Mouse (Mus musculus): ENCODE results near the gene Clpsl2. TPM values are rescaled to one million over a fixed set of nuclear protein-coding genes. Genes with fewer than 3 reads are reported as not detected.

Clpsl2 gene
- not detected in 2 replicates for polyA plus RNA-seq (2012; rRNA removed)

GRCm38 (mm10) chr17:28549111-28549510 lies at the start of gene Clpsl2:
Gene Clpsl2 (plus strand): TSS chr17:28549411.

GRCm38 (mm10) chr17:28517441-28517955 lies 31.7 kb upstream of the Clpsl2 start, which contains the start of gene Fkbp5:
Gene Fkbp5 (minus strand): TSS chr17:28517527.

GRCm38 (mm10) chr17:28530506-28530905 lies 18.7 kb upstream of the Clpsl2 start, which contains the start of gene Armc12:
Gene Armc12 (plus strand): TSS chr17:28530806.

GRCm38 (mm10) chr17:28560598-28560997 lies 11.4 kb downstream of the Clpsl2 start, which contains the start of gene Clps:
Gene Clps (minus strand): TSS chr17:28560766.

GRCm38 (mm10) chr17:28575244-28576125 lies 26.3 kb downstream of the Clpsl2 start, which contains the start of gene Lhfpl5:
Gene Lhfpl5 (plus strand): TSS chr17:28575641.

Other genes with a start within 250 kb of the Clpsl2 start
- 12.8 and 16.0 TPM in 2 replicates for gene Fance, start 235.9 kb upstream of the Clpsl2 start, polyA plus RNA-seq (2012; rRNA removed)
- gene Rpl10a, start 220.9 kb upstream of the Clpsl2 start, polyA plus RNA-seq (2012; rRNA removed), result 1,647 and 1,951 TPM in 2 replicates
- 6.2 and 7.0 TPM in 2 replicates for gene Tead3, start 198.6 kb upstream of the Clpsl2 start, polyA plus RNA-seq (2012; rRNA removed)
- 0.95 and 1.1 TPM in 2 replicates for gene Tulp1, start 184.2 kb upstream of the Clpsl2 start, polyA plus RNA-seq (2012; rRNA removed)
- 32.5 and 34.7 TPM in 2 replicates for gene Fkbp5, start 31.9 kb upstream of the Clpsl2 start, polyA plus RNA-seq (2012; rRNA removed)
- 0.07 and 0.19 TPM in 2 replicates for gene Armc12, start 18.6 kb upstream of the Clpsl2 start, polyA plus RNA-seq (2012; rRNA removed)
- gene Clps, start 11.4 kb downstream of the Clpsl2 start, polyA plus RNA-seq (2012; rRNA removed), result not detected in 2 replicates
- gene Lhfpl5, start 26.2 kb downstream of the Clpsl2 start, polyA plus RNA-seq (2012; rRNA removed), result 17.2 and 17.4 TPM in 2 replicates
- 60.2 and 61.1 TPM in 2 replicates for gene Srpk1, start 73.3 kb downstream of the Clpsl2 start, polyA plus RNA-seq (2012; rRNA removed)
- gene Slc26a8, start 140.8 kb downstream of the Clpsl2 start, polyA plus RNA-seq (2012; rRNA removed), result 4.1 and 4.5 TPM in 2 replicates
- gene Mapk14, start 141.9 kb downstream of the Clpsl2 start, polyA plus RNA-seq (2012; rRNA removed), result 65.5 and 67.4 TPM in 2 replicates
- gene AC170998.1, start 176.7 kb downstream of the Clpsl2 start, polyA plus RNA-seq (2012; rRNA removed), result 0.56 and 0.62 TPM in 2 replicates
- 1.2 and 4.9 TPM in 2 replicates for gene Mapk13, start 219.9 kb downstream of the Clpsl2 start, polyA plus RNA-seq (2012; rRNA removed)